Mouse (Mus musculus): ENCODE results near the gene Dcaf17. TPM values are rescaled to one million over a fixed set of nuclear protein-coding genes. Genes with fewer than 3 reads are reported as not detected.

Gene Dcaf17
- polyA plus RNA-seq, 1 experiment from 2014 or later, result 30.5 TPM

- no peak overlapping the region for H3K4me2 ChIP-seq (replicated peaks)
- no peak overlapping the region for H3K4me3 ChIP-seq
- 0 out of 2 replicates have a peak, but pooled peaks cover 8% of the 10 kb centered on the region for H3K36me3 ChIP-seq
- 84% methylated on average over 3 of the region's 3 CpGs for WGBS
- no peaks in the 10 kb centered on the region for H3K27me3 ChIP-seq
- no peak overlapping the region for H3K27ac ChIP-seq
- no peaks in the 10 kb centered on the region for H3K9me3 ChIP-seq
- H3K9ac ChIP-seq, result no peak overlapping the region
- no peak for ATAC-seq (ENCODE audit: low FRiP score, low read depth)
- H3K4me1 ChIP-seq, result no peaks in the 10 kb centered on the region
Observed at GRCm38 (mm10) chr2:71073330-71073729, 18.2 kb downstream of the Dcaf17 start.

DNA sequence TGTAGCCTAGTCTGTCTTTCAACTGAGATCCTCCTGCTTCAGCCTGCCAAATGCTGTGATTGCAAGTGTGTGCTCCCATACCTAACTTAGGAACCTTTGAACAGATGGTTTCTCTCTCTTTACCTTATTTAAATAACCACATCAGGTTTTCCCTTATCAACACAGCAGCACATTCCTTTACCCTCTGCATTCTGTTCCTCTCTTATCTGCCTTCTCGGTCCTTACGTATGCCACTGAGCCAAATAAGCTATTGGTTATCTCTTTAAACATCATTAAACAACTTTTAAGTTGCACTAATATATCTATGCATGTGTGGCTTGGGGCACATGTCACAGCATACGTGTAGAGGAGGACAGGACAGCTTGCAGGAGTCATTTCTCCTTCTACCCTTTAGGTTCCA, 18.7 kb downstream of the Dcaf17 start:
- Histone ChIP-seq H3K27ac (no peak overlapping the region), H3K9ac (no peak overlapping the region), H3K36me3 (0 out of 2 replicates have a peak, but pooled peaks cover 8% of the 10 kb centered on the region), H3K9me3 (no peaks in the 10 kb centered on the region), H3K4me1 (no peaks in the 10 kb centered on the region), H3K27me3 (no peaks in the 10 kb centered on the region), H3K4me3 (no peak overlapping the region), H3K4me2 (replicated peaks) (no peak overlapping the region)
- WGBS, result 93% methylated on average over 3 of the region's 3 CpGs
- ATAC-seq (ENCODE audit: low FRiP score, low read depth), result no peak

GRCm38 (mm10) chr2:71082416-71082815, 27.3 kb downstream of the Dcaf17 start:
- Histone ChIP-seq H3K27ac (no peak overlapping the region), H3K4me2 (replicated peaks) (no peak overlapping the region), H3K4me3 (no peak overlapping the region), H3K4me1 (no peaks in the 10 kb centered on the region), H3K36me3 (peaks cover 16% of the 10 kb centered on the region), H3K9ac (no peak overlapping the region), H3K27me3 (no peaks in the 10 kb centered on the region), H3K9me3 (no peaks in the 10 kb centered on the region)
- ATAC-seq (ENCODE audit: low FRiP score, low read depth), result no peak
- WGBS, result 81% methylated on average over 7 of the region's 7 CpGs

DNA sequence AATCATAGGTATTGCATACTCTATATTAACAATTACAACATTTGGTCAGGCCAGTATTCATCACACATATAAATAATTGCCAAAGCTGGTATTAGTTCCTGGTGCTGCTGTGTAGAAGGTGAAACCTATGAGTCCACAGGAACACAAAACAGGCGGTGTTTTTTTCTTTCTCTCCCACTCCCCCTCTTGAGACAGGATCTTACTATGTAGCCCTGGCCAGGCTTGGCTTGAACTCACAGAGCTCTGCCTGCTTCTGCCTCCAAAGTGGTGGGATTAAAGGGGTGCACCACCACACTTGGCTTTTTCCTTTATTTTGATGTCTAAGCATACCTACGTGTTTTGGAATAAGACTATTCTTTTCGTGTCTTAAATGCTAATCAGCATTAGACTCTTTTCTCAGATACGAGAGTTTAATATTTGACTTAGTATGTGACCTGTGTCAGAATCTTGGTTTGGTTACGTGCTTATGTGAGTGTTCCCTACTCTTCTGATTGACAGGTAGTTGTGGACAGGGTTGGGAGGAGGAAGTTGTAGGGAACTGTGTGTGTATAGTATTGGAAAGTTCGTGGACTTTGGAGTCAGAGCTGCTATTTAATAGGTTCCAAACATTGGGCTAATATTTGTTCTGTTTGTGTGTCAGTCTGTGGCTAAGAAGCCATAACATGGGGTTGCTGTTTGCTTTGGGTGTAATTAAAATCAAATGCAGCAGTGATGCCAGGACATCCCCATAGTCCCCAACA, 28.5 kb downstream of the Dcaf17 start:
- no peaks in the 10 kb centered on the region for H3K27me3 ChIP-seq
- no peak overlapping the region for H3K4me3 ChIP-seq
- WGBS, result 89% methylated on average over 6 of the region's 6 CpGs
- no peak overlapping the region for H3K4me2 ChIP-seq (replicated peaks)
- no peaks in the 10 kb centered on the region for H3K4me1 ChIP-seq
- peaks cover 25% of the 10 kb centered on the region for H3K36me3 ChIP-seq
- no peaks in the 10 kb centered on the region for H3K9me3 ChIP-seq
- no peak for ATAC-seq (ENCODE audit: low FRiP score, low read depth)
- H3K27ac ChIP-seq, result no peak overlapping the region
- no peak overlapping the region for H3K9ac ChIP-seq

- H3K9ac ChIP-seq, result no peak overlapping the region
- no peaks in the 10 kb centered on the region for H3K27me3 ChIP-seq
- H3K4me2 ChIP-seq (replicated peaks), result no peak overlapping the region
- no peaks in the 10 kb centered on the region for H3K9me3 ChIP-seq
- no peak for ATAC-seq (ENCODE audit: low FRiP score, low read depth)
- H3K4me1 ChIP-seq, result no peaks in the 10 kb centered on the region
- peaks cover 34% of the 10 kb centered on the region for H3K36me3 ChIP-seq
- H3K27ac ChIP-seq, result no peak overlapping the region
- 70% methylated on average over 3 of the region's 3 CpGs for WGBS
- no peak overlapping the region for H3K4me3 ChIP-seq
Observed at GRCm38 (mm10) chr2:71089766-71090165, 34.6 kb downstream of the Dcaf17 start.

DNA sequence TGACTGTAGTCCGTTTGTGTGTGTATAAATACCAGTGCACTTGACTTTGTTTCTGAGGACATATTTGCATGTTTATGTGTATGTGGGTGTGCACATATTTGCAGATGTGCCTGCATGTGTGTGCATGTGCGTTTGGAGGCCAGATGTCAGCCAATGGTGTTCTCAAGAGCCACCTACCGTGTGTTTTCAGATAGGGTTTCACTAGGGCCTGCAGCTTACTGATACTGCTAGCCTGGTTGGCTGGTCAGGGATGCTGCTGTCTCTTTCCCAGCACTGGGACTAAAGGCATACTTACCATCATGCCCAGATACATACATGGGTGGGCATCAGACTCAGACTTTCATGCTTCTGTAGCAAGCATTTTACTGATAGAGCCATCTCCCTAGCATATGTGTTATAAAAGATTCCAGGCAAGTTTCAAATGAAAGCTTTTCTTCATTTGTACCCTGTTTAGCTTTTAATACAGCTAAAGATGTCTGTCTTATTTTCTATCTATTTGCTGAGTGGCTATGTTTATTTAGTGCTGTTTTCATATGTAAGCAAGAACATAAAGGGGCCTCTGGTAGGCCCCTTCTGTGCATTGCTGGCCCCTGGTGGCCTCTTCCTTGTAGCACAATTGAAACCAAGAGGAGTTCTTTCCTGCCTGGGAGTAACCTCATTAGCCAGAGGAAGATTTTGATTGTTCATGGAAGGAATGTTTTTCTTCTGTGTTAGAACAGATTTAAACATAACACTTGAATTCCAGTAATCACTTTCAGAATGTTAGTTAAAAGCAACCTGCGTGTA, 35.7 kb downstream of the Dcaf17 start:
- H3K27me3 ChIP-seq, result no peaks in the 10 kb centered on the region

DNA sequence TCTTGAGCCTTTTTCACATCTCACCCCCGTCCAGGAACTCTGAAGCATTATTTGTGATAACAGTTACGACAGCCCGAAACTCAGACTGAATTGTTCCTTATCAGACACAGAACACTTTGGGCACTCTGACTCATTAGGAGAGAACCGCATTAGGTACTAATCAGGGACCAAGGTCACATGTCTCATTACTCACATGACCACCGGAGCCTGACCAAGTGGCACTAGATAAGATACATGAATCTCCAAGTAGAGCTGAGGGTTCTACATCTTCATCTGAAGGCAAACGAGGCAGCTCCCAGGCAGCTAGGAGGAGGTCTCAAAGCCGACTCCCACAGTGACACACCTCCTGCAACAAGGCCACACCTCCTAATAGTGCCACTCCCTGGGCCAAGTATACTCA, 41.0 kb downstream of the Dcaf17 start:
- Histone ChIP-seq H3K27ac (no peak overlapping the region), H3K36me3 (peaks cover 10% of the 10 kb centered on the region), H3K27me3 (no peaks in the 10 kb centered on the region), H3K4me2 (replicated peaks) (no peak overlapping the region), H3K4me1 (no peaks in the 10 kb centered on the region), H3K9me3 (no peaks in the 10 kb centered on the region), H3K9ac (no peak overlapping the region), H3K4me3 (no peak overlapping the region)
- WGBS, result 78% methylated on average over 7 of the region's 7 CpGs
- no peak for ATAC-seq (ENCODE audit: low FRiP score, low read depth)

More for the DNA sequence above, 35.7 kb downstream of the Dcaf17 start:
- Histone ChIP-seq H3K9me3 (no peaks in the 10 kb centered on the region), H3K4me2 (replicated peaks) (no peak overlapping the region), H3K4me1 (no peaks in the 10 kb centered on the region), H3K36me3 (peaks cover 34% of the 10 kb centered on the region), H3K9ac (no peak overlapping the region), H3K27ac (no peak overlapping the region), H3K4me3 (no peak overlapping the region)
- 78% methylated on average over 4 of the region's 4 CpGs for WGBS
- no peak for ATAC-seq (ENCODE audit: low FRiP score, low read depth)

DNA sequence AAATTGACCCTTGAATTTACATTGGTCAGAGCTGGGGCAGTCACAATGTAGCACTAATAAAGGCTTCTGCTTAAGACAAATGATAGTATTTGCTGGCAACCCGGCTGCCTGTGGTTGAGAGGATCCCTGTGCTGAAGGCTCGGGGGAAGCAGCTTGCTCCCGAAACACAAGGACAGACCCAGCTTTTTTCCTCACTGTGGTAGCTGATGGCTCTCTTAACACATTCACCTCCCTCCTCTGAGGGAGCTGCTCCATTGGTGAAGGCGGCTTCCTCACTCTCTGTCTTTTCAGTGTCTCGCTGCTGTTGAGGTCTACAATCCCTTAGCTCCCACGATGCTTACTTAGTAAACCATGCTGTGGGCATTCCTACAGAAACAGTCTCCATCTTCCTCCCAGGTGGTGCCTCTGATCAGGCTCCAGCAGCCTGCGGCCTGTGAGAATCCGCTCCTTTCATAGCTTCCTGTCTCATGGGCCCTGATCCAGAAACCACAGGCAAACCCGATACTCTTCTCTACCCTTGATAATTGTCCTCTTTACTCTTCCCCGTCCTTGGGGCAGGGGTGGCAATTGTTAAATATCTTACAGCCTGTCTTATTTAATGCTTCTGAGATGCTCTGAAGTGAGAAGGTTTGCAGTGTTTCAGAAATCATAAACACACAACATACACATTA, 47.6 kb downstream of the Dcaf17 start:
- WGBS, result 75% methylated on average over 10 of the region's 10 CpGs
- H3K4me2 ChIP-seq (replicated peaks), result no peak overlapping the region
- no peaks in the 10 kb centered on the region for H3K9me3 ChIP-seq
- H3K27me3 ChIP-seq, result no peaks in the 10 kb centered on the region
- H3K36me3 ChIP-seq, result no peaks in the 10 kb centered on the region
- no peak overlapping the region for H3K27ac ChIP-seq
- no peak for ATAC-seq (ENCODE audit: low FRiP score, low read depth)
- H3K4me3 ChIP-seq, result no peak overlapping the region
- H3K9ac ChIP-seq, result no peak overlapping the region
- no peaks in the 10 kb centered on the region for H3K4me1 ChIP-seq

- Histone ChIP-seq H3K4me1 (no peaks in the 10 kb centered on the region), H3K9me3 (no peaks in the 10 kb centered on the region), H3K9ac (no peak overlapping the region), H3K27me3 (no peaks in the 10 kb centered on the region), H3K36me3 (no peaks in the 10 kb centered on the region), H3K4me3 (no peak overlapping the region), H3K27ac (no peak overlapping the region), H3K4me2 (replicated peaks) (no peak overlapping the region)
- 87% methylated on average over 4 of the region's 4 CpGs for WGBS
- ATAC-seq (ENCODE audit: low FRiP score, low read depth), result no peak
Observed at GRCm38 (mm10) chr2:71103292-71103680, 48.2 kb downstream of the Dcaf17 start.

DNA sequence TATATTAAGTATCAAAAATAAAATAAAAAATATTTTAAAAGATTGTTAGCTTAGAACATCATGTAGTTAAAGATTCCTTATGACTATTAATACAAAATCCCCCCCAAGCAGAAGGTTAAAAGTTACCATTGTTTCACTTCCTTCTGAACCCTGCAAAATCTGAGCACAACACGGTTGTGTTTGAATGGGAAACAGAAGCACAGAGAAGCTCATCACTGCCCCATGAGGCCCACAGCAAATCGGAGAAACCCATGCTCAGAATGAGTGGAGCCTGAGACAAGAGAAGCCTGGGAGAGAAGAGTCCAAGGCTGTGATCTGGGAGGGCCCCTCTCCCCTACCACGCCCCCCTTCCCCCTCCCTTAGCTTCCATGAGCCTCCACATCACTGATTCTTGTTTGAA, 49.6 kb downstream of the Dcaf17 start:
- H3K9ac ChIP-seq, result no peak overlapping the region
- ATAC-seq (ENCODE audit: low FRiP score, low read depth), result no peak
- whole genome bisulfite sequencing, result 70% methylated on average over 3 of the region's 3 CpGs

DNA sequence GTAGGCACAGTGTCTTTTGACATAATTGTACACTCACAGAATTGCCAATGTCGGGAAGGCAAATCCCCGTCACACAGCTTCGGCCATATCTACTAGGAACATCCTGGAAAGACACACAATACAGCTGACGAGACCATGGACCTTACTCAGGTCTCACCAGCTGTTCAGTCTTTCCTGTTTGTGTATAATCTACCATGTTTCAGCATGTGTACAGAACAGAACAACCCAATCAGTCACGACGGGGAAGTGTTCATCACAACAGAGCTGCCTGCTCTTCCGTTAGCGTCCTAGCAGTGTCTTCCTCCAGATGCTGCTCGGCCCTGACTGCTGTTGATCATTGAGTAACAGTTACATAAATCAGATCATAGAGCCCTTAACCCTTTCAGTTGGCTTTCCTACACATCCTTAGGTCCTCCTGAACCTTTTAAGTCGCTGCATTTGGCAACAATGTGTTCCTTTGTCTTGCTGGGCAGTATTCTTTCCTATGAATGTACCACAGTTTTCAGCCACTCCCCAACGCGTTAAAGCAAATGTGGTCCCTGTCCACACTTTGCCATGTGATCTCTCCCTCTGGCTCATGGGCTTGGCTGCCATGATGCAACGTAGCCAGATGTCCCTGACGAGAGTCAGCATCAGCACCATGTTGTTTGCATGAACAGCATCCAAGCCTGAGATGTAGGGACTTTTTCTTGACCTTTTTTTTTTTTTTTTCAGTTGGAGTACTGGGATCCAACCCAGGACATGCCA, 50.5 kb downstream of the Dcaf17 start:
- ATAC-seq (ENCODE audit: low FRiP score, low read depth), result no peak

More for the DNA sequence above, 49.6 kb downstream of the Dcaf17 start:
- Histone ChIP-seq H3K36me3 (no peaks in the 10 kb centered on the region), H3K4me3 (no peak overlapping the region), H3K4me2 (replicated peaks) (no peak overlapping the region), H3K4me1 (no peaks in the 10 kb centered on the region), H3K27me3 (no peaks in the 10 kb centered on the region), H3K27ac (no peak overlapping the region), H3K9me3 (no peaks in the 10 kb centered on the region)

GRCm38 (mm10) chr2:71107225-71107624, 52.1 kb downstream of the Dcaf17 start:
- Histone ChIP-seq H3K9ac (no peak overlapping the region), H3K4me1 (no peaks in the 10 kb centered on the region), H3K27ac (no peak overlapping the region), H3K27me3 (no peaks in the 10 kb centered on the region), H3K9me3 (no peaks in the 10 kb centered on the region), H3K4me2 (replicated peaks) (no peak overlapping the region), H3K4me3 (no peak overlapping the region), H3K36me3 (no peaks in the 10 kb centered on the region)
- 66% methylated on average over 2 of the region's 2 CpGs for WGBS
- ATAC-seq (ENCODE audit: low FRiP score, low read depth), result no peak

More for the DNA sequence above, 50.5 kb downstream of the Dcaf17 start:
- no peak overlapping the region for H3K27ac ChIP-seq
- H3K36me3 ChIP-seq, result no peaks in the 10 kb centered on the region
- no peak overlapping the region for H3K9ac ChIP-seq
- H3K4me2 ChIP-seq (replicated peaks), result no peak overlapping the region
- no peak overlapping the region for H3K4me3 ChIP-seq
- 86% methylated on average over 14 of the region's 14 CpGs for WGBS
- H3K4me1 ChIP-seq, result no peaks in the 10 kb centered on the region
- no peaks in the 10 kb centered on the region for H3K27me3 ChIP-seq
- H3K9me3 ChIP-seq, result no peaks in the 10 kb centered on the region
